Mouse (Mus musculus) heart, embryonic 16.5 days (tissue): ENCODE measurements around the gene Plbd1. TPM values are rescaled to one million over a fixed set of nuclear protein-coding genes. Genes with fewer than 3 reads are reported as not detected.

Experiments used
- ATAC-seq: fragments of 200-750 bp; cut with Nextera tagmentation; replicated peaks from 2 replicates; pipeline ENCODE4 v1.8.0; 2017; ENCODE audit warnings: moderate number of reproducible peaks; ENCODE audit not compliant: insufficient read depth, low FRiP score; ENCODE audit errors: extremely low read depth
- H3K27ac ChIP-seq: fragments of 300-500 bp; sonication (generic); 2 replicates; pipeline ENCODE4 v1.5.1; 2014; ENCODE audit warnings: mild to moderate bottlenecking, low read length, control low read depth, moderate library complexity
- H3K27me3 ChIP-seq: fragments of 300-500 bp; sonication (generic); 2 replicates; pipeline ENCODE4 v1.6.1; 2014; ENCODE audit warnings: low read length, mixed read lengths; ENCODE audit not compliant: control insufficient read depth, insufficient read depth
- H3K36me3 ChIP-seq: fragments of 300-500 bp; sonication (generic); 2 replicates; pipeline ENCODE4 v1.6.1; 2014; ENCODE audit not compliant: control insufficient read depth, insufficient read depth
- H3K4me1 ChIP-seq: fragments of 300-500 bp; sonication (generic); 2 replicates; pipeline ENCODE4 v1.6.1; 2014; ENCODE audit warnings: low read length, mixed read lengths; ENCODE audit not compliant: control insufficient read depth, insufficient read depth
- H3K4me2 ChIP-seq: fragments of 300-500 bp; sonication (generic); 2 replicates; pipeline ENCODE4 v1.6.1; 2014; ENCODE audit warnings: low read depth, mild to moderate bottlenecking, control low read depth, low read length
- H3K4me3 ChIP-seq: fragments of 300-500 bp; sonication (generic); 2 replicates; pipeline ENCODE4 v1.5.1; 2014; ENCODE audit warnings: mild to moderate bottlenecking, control low read depth, low read length
- H3K9ac ChIP-seq: fragments of 300-500 bp; sonication (generic); 2 replicates; pipeline ENCODE4 v1.6.1; 2014; ENCODE audit warnings: low read length, control low read depth
- H3K9me3 ChIP-seq: fragments of 300-500 bp; sonication (generic); replicated peaks from 2 replicates; pipeline ENCODE4 v1.6.1; 2016; ENCODE audit warnings: low read length; ENCODE audit not compliant: control insufficient read depth
- WGBS: fragments of 180-500 bp; shearing (Covaris S2); extraction: QIAGEN DNeasy Blood & Tissue Kit; methylation state at CpG from one replicate; pipeline ENCODE4 v1.1.7; 2014; 5-methylcytosine and 5-hydroxymethylcytosine counted together
- polyA plus RNA-seq: library from polyadenylated mRNA; unstranded; fragments of >200 nt; fragmentation: Nextera tagmentation; extraction: Ambion mirVana; gene quantifications from 2 replicates; pipeline ENCODE4 v1.2.1, GENCODE M21; 2015

Gene Plbd1
- polyA plus RNA-seq, result 6.3 and 7.1 TPM in 2 replicates

- no peak for ATAC-seq
- Histone ChIP-seq H3K9me3 (no peaks in the 10 kb centered on the region), H3K27ac (no peak within 1 kb of the TSS), H3K36me3 (no peaks in the 10 kb centered on the region), H3K4me2 (peak within 1 kb of the TSS; percentile 72), H3K9ac (peak within 1 kb of the TSS; percentile 69), H3K27me3 (peaks cover 14% of the 10 kb centered on the region), H3K4me1 (no peaks in the 10 kb centered on the region; the same call in 1 of the 2 replicates), H3K4me3 (peak within 1 kb of the TSS; percentile 51)
- 4% methylated on average over 19 of the region's 19 CpGs for WGBS
Measured at GRCm38 (mm10) chr6:136661706-136662016, at the start of gene Plbd1. Gene Plbd1, minus strand, starts transcription at chr6:136661928.

DNA sequence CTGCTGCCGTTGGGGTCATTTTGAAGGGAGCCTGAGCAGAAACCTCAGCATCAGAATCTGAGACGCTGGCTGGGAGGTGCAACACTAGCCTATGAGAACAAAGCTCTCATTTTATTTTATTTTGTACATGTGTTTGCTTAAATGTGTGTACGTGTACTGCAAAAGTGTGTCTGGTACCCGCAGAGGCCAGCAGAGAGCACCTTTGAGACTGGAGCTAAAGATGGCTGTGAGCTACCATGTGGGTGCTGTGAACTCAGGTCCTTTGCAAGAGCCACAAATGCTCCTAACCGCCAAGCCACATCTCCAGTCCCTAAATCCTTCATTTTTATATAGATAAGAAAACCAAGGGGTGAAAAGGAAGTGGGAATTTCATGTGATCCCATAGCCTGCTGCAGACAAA is 48.7 kb upstream of the Plbd1 start:
- no peak overlapping the region for H3K4me3 ChIP-seq
- H3K9me3 ChIP-seq, result no peaks in the 10 kb centered on the region
- H3K27ac ChIP-seq, result no peak overlapping the region
- no peaks in the 10 kb centered on the region for H3K27me3 ChIP-seq
- H3K9ac ChIP-seq, result no peak overlapping the region
- 75% methylated on average over 5 of the region's 5 CpGs for WGBS
- H3K36me3 ChIP-seq, result no peaks in the 10 kb centered on the region
- no peak for ATAC-seq
- H3K4me2 ChIP-seq, result no peak overlapping the region
- no peaks in the 10 kb centered on the region for H3K4me1 ChIP-seq

GRCm38 (mm10) chr6:136708597-136708996 is 46.9 kb upstream of the Plbd1 start:
- no peak overlapping the region for H3K4me2 ChIP-seq
- H3K27ac ChIP-seq, result no peak overlapping the region
- H3K4me3 ChIP-seq, result no peak overlapping the region
- 87% methylated on average over 6 of the region's 6 CpGs for WGBS
- no peaks in the 10 kb centered on the region for H3K27me3 ChIP-seq
- H3K4me1 ChIP-seq, result no peaks in the 10 kb centered on the region
- H3K36me3 ChIP-seq, result no peaks in the 10 kb centered on the region
- no peaks in the 10 kb centered on the region for H3K9me3 ChIP-seq
- no peak overlapping the region for H3K9ac ChIP-seq
- ATAC-seq, result no peak

- 87% methylated on average over 3 of the region's 3 CpGs for whole genome bisulfite sequencing
- no peak for ATAC-seq
- H3K4me1 ChIP-seq, result peaks cover 10% of the 10 kb centered on the region
- H3K27me3 ChIP-seq, result no peaks in the 10 kb centered on the region
- no peak overlapping the region for H3K4me3 ChIP-seq
- no peak overlapping the region for H3K4me2 ChIP-seq
- H3K36me3 ChIP-seq, result no peaks in the 10 kb centered on the region
- H3K9ac ChIP-seq, result no peak overlapping the region
- no peaks in the 10 kb centered on the region for H3K9me3 ChIP-seq
- no peak overlapping the region for H3K27ac ChIP-seq
Measured at GRCm38 (mm10) chr6:136701878-136702277, 40.1 kb upstream of the Plbd1 start.

- H3K4me2 ChIP-seq, result no peak overlapping the region
- no peak overlapping the region for H3K27ac ChIP-seq
- no peak overlapping the region for H3K4me3 ChIP-seq
- H3K36me3 ChIP-seq, result no peaks in the 10 kb centered on the region
- WGBS, result 77% methylated on average over 5 of the region's 5 CpGs
- no peak overlapping the region for H3K9ac ChIP-seq
- no peak for ATAC-seq
- H3K27me3 ChIP-seq, result no peaks in the 10 kb centered on the region
- no peaks in the 10 kb centered on the region for H3K9me3 ChIP-seq
- H3K4me1 ChIP-seq, result peaks cover 12% of the 10 kb centered on the region
Measured at GRCm38 (mm10) chr6:136701185-136701584, 39.5 kb upstream of the Plbd1 start.

GRCm38 (mm10) chr6:136691314-136691713 is 29.6 kb upstream of the Plbd1 start:
- no peak overlapping the region for H3K27ac ChIP-seq
- H3K27me3 ChIP-seq, result no peaks in the 10 kb centered on the region
- H3K4me3 ChIP-seq, result no peak overlapping the region
- no peaks in the 10 kb centered on the region for H3K36me3 ChIP-seq
- no peaks in the 10 kb centered on the region for H3K4me1 ChIP-seq
- ATAC-seq, result no peak
- H3K9ac ChIP-seq, result no peak overlapping the region
- no peak overlapping the region for H3K4me2 ChIP-seq
- 90% methylated on average over 6 of the region's 6 CpGs for WGBS
- peaks cover 4% of the 10 kb centered on the region; the same call in 1 of the 2 replicates for H3K9me3 ChIP-seq

DNA sequence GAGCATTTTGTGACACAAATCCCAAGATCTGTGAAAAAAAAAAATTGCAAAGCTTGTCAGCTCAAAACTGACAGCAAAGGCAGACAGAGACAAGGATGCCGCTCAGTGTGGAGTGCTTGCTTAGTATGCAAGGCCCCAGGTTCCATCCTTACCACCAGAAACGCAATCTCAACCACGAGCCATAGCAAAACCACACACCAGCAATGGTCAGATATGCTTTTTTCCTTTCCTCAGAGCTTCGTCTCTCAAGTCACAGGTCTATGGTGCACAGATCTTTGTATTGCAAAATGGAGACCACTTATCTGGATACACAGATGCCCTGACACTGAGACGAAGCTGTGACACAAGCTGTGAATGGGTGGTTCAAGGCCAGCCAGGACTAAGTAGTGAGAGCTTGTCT is 28.8 kb upstream of the Plbd1 start:
- no peak overlapping the region for H3K4me2 ChIP-seq
- H3K27me3 ChIP-seq, result no peaks in the 10 kb centered on the region
- no peak overlapping the region for H3K4me3 ChIP-seq
- H3K36me3 ChIP-seq, result no peaks in the 10 kb centered on the region
- H3K27ac ChIP-seq, result no peak overlapping the region
- WGBS, result 76% methylated on average over 5 of the region's 5 CpGs
- H3K9me3 ChIP-seq, result peaks cover 4% of the 10 kb centered on the region; the same call in 1 of the 2 replicates
- no peaks in the 10 kb centered on the region for H3K4me1 ChIP-seq
- no peak for ATAC-seq
- no peak overlapping the region for H3K9ac ChIP-seq

- no peak for ATAC-seq
- H3K27me3 ChIP-seq, result no peaks in the 10 kb centered on the region
Measured at GRCm38 (mm10) chr6:136689790-136690413, 28.2 kb upstream of the Plbd1 start.

DNA sequence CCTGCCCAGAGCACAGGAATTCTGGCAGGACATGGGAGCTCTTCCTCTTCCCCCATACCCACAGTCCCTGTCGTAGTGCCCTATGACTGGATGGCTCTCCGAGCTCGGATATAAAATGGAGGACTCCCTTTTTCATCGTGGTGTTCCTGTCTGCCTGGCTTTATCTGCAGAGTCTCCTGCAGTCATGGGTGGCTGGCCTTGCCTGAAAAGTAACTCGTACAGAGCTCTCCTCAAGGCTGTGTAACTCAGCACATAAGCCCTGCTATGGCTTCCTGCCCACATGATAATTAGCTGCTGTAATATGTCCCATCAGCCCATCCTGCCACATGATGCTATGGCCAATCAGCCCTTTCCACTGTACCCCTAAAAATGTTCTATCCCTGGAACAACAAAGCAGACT is 23.7 kb upstream of the Plbd1 start:
- H3K27ac ChIP-seq, result no peak overlapping the region
- 59% methylated on average over 5 of the region's 5 CpGs for WGBS
- H3K36me3 ChIP-seq, result no peaks in the 10 kb centered on the region
- H3K9me3 ChIP-seq, result 0 out of 2 replicates have a peak, but pooled peaks cover 3% of the 10 kb centered on the region
- no peak overlapping the region for H3K4me2 ChIP-seq
- no peak overlapping the region for H3K4me3 ChIP-seq
- no peak overlapping the region for H3K9ac ChIP-seq
- peaks cover 4% of the 10 kb centered on the region; the same call in 1 of the 2 replicates for H3K4me1 ChIP-seq
- no peaks in the 10 kb centered on the region for H3K27me3 ChIP-seq
- no peak for ATAC-seq

More at GRCm38 (mm10) chr6:136689790-136690413, 28.2 kb upstream of the Plbd1 start:
- WGBS, result 57% methylated on average over 15 of the region's 15 CpGs
- Histone ChIP-seq H3K36me3 (no peaks in the 10 kb centered on the region), H3K27ac (no peak overlapping the region), H3K4me1 (no peaks in the 10 kb centered on the region), H3K4me2 (no peak overlapping the region), H3K9ac (no peak overlapping the region), H3K9me3 (peaks cover 4% of the 10 kb centered on the region; the same call in 1 of the 2 replicates), H3K4me3 (no peak overlapping the region)
